Mouse (Mus musculus) ES-Bruce4 (cell line): ENCODE measurements around the gene Dvl1.

Experiments
- CTCF ChIP-seq: IDR thresholded peaks from one replicate; pipeline ENCODE4 v1.8.1; 2011; ENCODE audit warnings: low read depth, low read length
- POLR2A ChIP-seq: IDR thresholded peaks from one replicate; pipeline ENCODE4 v1.8.1; 2011; ENCODE audit warnings: low read length; ENCODE audit not compliant: insufficient read depth

GRCm38 (mm10) chr4:155823443-155823842 lies 23.8 kb upstream of the Dvl1 start:
- no peak for TF ChIP-seq CTCF
- no peak for TF ChIP-seq POLR2A
